Mouse (Mus musculus) limb, embryonic 12.5 days (tissue): ENCODE data around the gene Cela1. TPM values are rescaled to one million over a fixed set of nuclear protein-coding genes. Genes with fewer than 3 reads are reported as not detected.

Source experiments
- ATAC-seq: fragments of 200-750 bp; cut with Nextera tagmentation; 2 replicates; pipeline ENCODE4 v1.8.0; 2017; ENCODE audit warnings: low read depth, moderate TSS enrichment; ENCODE audit not compliant: insufficient number of reproducible peaks, insufficient read depth, low FRiP score, low TSS enrichment
- H3K27ac ChIP-seq: fragments of 300-500 bp; sonication (generic); 2 replicates; pipeline ENCODE4 v1.5.1; 2016; ENCODE audit warnings: mild to moderate bottlenecking, moderate library complexity
- H3K27me3 ChIP-seq: fragments of 300-500 bp; sonication (generic); 2 replicates; pipeline ENCODE4 v1.6.1; 2016; ENCODE audit warnings: mild to moderate bottlenecking, moderate library complexity
- H3K36me3 ChIP-seq: fragments of 300-500 bp; sonication (generic); 2 replicates; pipeline ENCODE4 v1.6.1; 2016; ENCODE audit warnings: mild to moderate bottlenecking, moderate library complexity
- H3K4me1 ChIP-seq: fragments of 300-500 bp; sonication (generic); replicated peaks from 2 replicates; pipeline ENCODE4 v1.6.1; 2016
- H3K4me2 ChIP-seq: fragments of 300-500 bp; sonication (generic); 2 replicates; pipeline ENCODE4 v1.6.1; 2016; ENCODE audit warnings: mild to moderate bottlenecking, moderate library complexity
- H3K4me3 ChIP-seq: fragments of 300-500 bp; sonication (generic); replicated peaks from 2 replicates; pipeline ENCODE4 v1.5.1; 2016; ENCODE audit warnings: mild to moderate bottlenecking
- H3K9ac ChIP-seq: fragments of 300-500 bp; sonication (generic); replicated peaks from 2 replicates; pipeline ENCODE4 v1.6.1; 2016; ENCODE audit warnings: mild to moderate bottlenecking, moderate library complexity
- H3K9me3 ChIP-seq: fragments of 300-500 bp; sonication (generic); 2 replicates; pipeline ENCODE4 v1.6.1; 2016; ENCODE audit warnings: mild to moderate bottlenecking, moderate library complexity
- WGBS: fragments of 180-500 bp; shearing (Covaris S2); methylation state at CpG from one replicate; pipeline ENCODE4 v1.1.7; 2016; 5-methylcytosine and 5-hydroxymethylcytosine counted together
- polyA plus RNA-seq: library from polyadenylated mRNA; unstranded; fragments of >200 nt; fragmentation: Nextera tagmentation; extraction: Ambion mirVana; gene quantifications from 2 replicates; pipeline ENCODE4 v1.2.1, GENCODE M21; 2016

Cela1 gene
- polyA plus RNA-seq = 1.1 and 2.5 TPM in 2 replicates

- Histone ChIP-seq H3K9me3 (peaks cover 12% of the 10 kb centered on the region), H3K9ac (no peak within 1 kb of the TSS), H3K27me3 (peaks cover 16% of the 10 kb centered on the region; the same call in 1 of the 2 replicates), H3K27ac (no peak within 1 kb of the TSS), H3K4me2 (no peak within 1 kb of the TSS), H3K4me3 (no peak within 1 kb of the TSS), H3K4me1 (peaks cover 8% of the 10 kb centered on the region), H3K36me3 (no peaks in the 10 kb centered on the region)
- WGBS = 82% methylated on average over 8 of the region's 8 CpGs
- no peak for ATAC-seq
Measured at GRCm38 (mm10) chr15:100687430-100687971, at the start of gene Cela1. Gene Cela1, minus strand, starts transcription at chr15:100687921.

GRCm38 (mm10) chr15:100735953-100736300 is 48.2 kb upstream of the Cela1 start:
- Histone ChIP-seq H3K27ac (no peak overlapping the region), H3K4me1 (0 out of 2 replicates have a peak, but pooled peaks cover 4% of the 10 kb centered on the region), H3K9ac (no peak overlapping the region), H3K4me2 (no peak overlapping the region), H3K36me3 (no peaks in the 10 kb centered on the region), H3K4me3 (no peak overlapping the region), H3K27me3 (peaks cover 23% of the 10 kb centered on the region), H3K9me3 (no peaks in the 10 kb centered on the region)
- ATAC-seq = no peak
- 87% methylated on average over 9 of the region's 9 CpGs for WGBS

GRCm38 (mm10) chr15:100735095-100735952 is 47.6 kb upstream of the Cela1 start:
- ATAC-seq = no peak
- Histone ChIP-seq H3K4me2 (no peak overlapping the region), H3K4me3 (no peak overlapping the region), H3K27ac (no peak overlapping the region), H3K27me3 (peaks cover 29% of the 10 kb centered on the region), H3K36me3 (no peaks in the 10 kb centered on the region), H3K9me3 (no peaks in the 10 kb centered on the region), H3K9ac (no peak overlapping the region), H3K4me1 (0 out of 2 replicates have a peak, but pooled peaks cover 4% of the 10 kb centered on the region)
- 94% methylated on average over 14 of the region's 15 CpGs for WGBS

- ATAC-seq = no peak
- 31% methylated on average over 5 of the region's 5 CpGs for WGBS
- H3K4me1 ChIP-seq = peaks cover 15% of the 10 kb centered on the region
Measured at GRCm38 (mm10) chr15:100732580-100732979, 44.9 kb upstream of the Cela1 start.

GRCm38 (mm10) chr15:100731081-100731480 is 43.4 kb upstream of the Cela1 start:
- no peak overlapping the region for H3K27ac ChIP-seq
- no peak overlapping the region for H3K4me3 ChIP-seq
- no peaks in the 10 kb centered on the region for H3K36me3 ChIP-seq
- 44% methylated on average over 9 of the region's 9 CpGs for WGBS
- H3K27me3 ChIP-seq = peaks cover 69% of the 10 kb centered on the region
- no peak overlapping the region for H3K9ac ChIP-seq
- no peaks in the 10 kb centered on the region for H3K9me3 ChIP-seq
- ATAC-seq = no peak
- no peak overlapping the region for H3K4me2 ChIP-seq
- H3K4me1 ChIP-seq = peaks cover 15% of the 10 kb centered on the region

More at GRCm38 (mm10) chr15:100732580-100732979, 44.9 kb upstream of the Cela1 start:
- Histone ChIP-seq H3K9me3 (no peaks in the 10 kb centered on the region), H3K4me2 (no peak overlapping the region), H3K27ac (no peak overlapping the region), H3K36me3 (no peaks in the 10 kb centered on the region), H3K4me3 (no peak overlapping the region), H3K9ac (no peak overlapping the region), H3K27me3 (peaks cover 56% of the 10 kb centered on the region)

- Histone ChIP-seq H3K9me3 (no peaks in the 10 kb centered on the region), H3K4me3 (peak within 1 kb of the TSS; percentile 40), H3K27ac (no peak within 1 kb of the TSS), H3K4me1 (peaks cover 15% of the 10 kb centered on the region), H3K27me3 (peaks cover 69% of the 10 kb centered on the region), H3K36me3 (no peaks in the 10 kb centered on the region), H3K4me2 (peak within 1 kb of the TSS; percentile 61), H3K9ac (0 out of 2 replicates have a peak within 1 kb of the TSS, but pooled peaks have one; percentile 12)
- ATAC-seq = no peak
- 4% methylated on average over 45 of the region's 57 CpGs for WGBS
Measured at GRCm38 (mm10) chr15:100729281-100729985, 41.7 kb upstream of the Cela1 start, which contains the start of gene Galnt6. Gene Galnt6, minus strand, starts transcription at chr15:100729376.

- Histone ChIP-seq H3K27me3 (peaks cover 66% of the 10 kb centered on the region), H3K4me3 (peak overlapping the region; percentile 40), H3K4me1 (peaks cover 15% of the 10 kb centered on the region), H3K27ac (no peak overlapping the region), H3K4me2 (peak overlapping the region; percentile 61), H3K36me3 (no peaks in the 10 kb centered on the region), H3K9ac (no peak overlapping the region), H3K9me3 (no peaks in the 10 kb centered on the region)
- 31% methylated on average over 9 of the region's 9 CpGs for WGBS
- ATAC-seq = no peak
Measured at GRCm38 (mm10) chr15:100728586-100728985, 40.9 kb upstream of the Cela1 start.

- peaks cover 63% of the 10 kb centered on the region for H3K27me3 ChIP-seq
- H3K27ac ChIP-seq = no peak overlapping the region
- H3K9ac ChIP-seq = no peak overlapping the region
- no peak overlapping the region for H3K4me2 ChIP-seq
- no peaks in the 10 kb centered on the region for H3K9me3 ChIP-seq
- no peaks in the 10 kb centered on the region for H3K36me3 ChIP-seq
- H3K4me1 ChIP-seq = peaks cover 15% of the 10 kb centered on the region
- WGBS = 82% methylated on average over 11 of the region's 11 CpGs
- H3K4me3 ChIP-seq = no peak overlapping the region
- no peak for ATAC-seq
Measured at GRCm38 (mm10) chr15:100727834-100728233, 40.1 kb upstream of the Cela1 start.

- Histone ChIP-seq H3K4me1 (peaks cover 11% of the 10 kb centered on the region), H3K4me3 (no peak overlapping the region), H3K9me3 (no peaks in the 10 kb centered on the region), H3K36me3 (no peaks in the 10 kb centered on the region), H3K27ac (no peak overlapping the region), H3K4me2 (no peak overlapping the region), H3K27me3 (peaks cover 52% of the 10 kb centered on the region), H3K9ac (no peak overlapping the region)
- WGBS = 88% methylated on average over 11 of the region's 11 CpGs
- ATAC-seq = no peak
Measured at GRCm38 (mm10) chr15:100726721-100727120, 39.0 kb upstream of the Cela1 start.

GRCm38 (mm10) chr15:100723505-100723904 is 35.8 kb upstream of the Cela1 start:
- Histone ChIP-seq H3K9me3 (no peaks in the 10 kb centered on the region), H3K4me2 (no peak overlapping the region), H3K27ac (no peak overlapping the region), H3K9ac (no peak overlapping the region), H3K27me3 (peaks cover 22% of the 10 kb centered on the region), H3K36me3 (no peaks in the 10 kb centered on the region), H3K4me3 (no peak overlapping the region), H3K4me1 (peaks cover 4% of the 10 kb centered on the region)
- 65% methylated on average over 14 of the region's 14 CpGs for WGBS
- ATAC-seq = no peak

- Histone ChIP-seq H3K9ac (no peak overlapping the region), H3K27me3 (peaks cover 13% of the 10 kb centered on the region), H3K36me3 (no peaks in the 10 kb centered on the region), H3K4me3 (no peak overlapping the region), H3K4me1 (peaks cover 4% of the 10 kb centered on the region; the same call in 1 of the 2 replicates), H3K4me2 (no peak overlapping the region), H3K9me3 (no peaks in the 10 kb centered on the region), H3K27ac (no peak overlapping the region)
- WGBS = 74% methylated on average over 6 of the region's 6 CpGs
- no peak for ATAC-seq
Measured at GRCm38 (mm10) chr15:100722564-100722963, 34.8 kb upstream of the Cela1 start.
